Mouse (Mus musculus) layer of hippocampus, postnatal 14 days (tissue): ENCODE measurements at regions not wholly inside any gene's neighbourhood (a gene's known extent, or its start where the extent isn't known, plus 50 kb on each side); places are given as distances from the start of the nearest gene placed in this dataset.

ENCODE experiments used
- DNase-seq, 2 experiments: peaks; one replicate each; pipeline ENCODE4 v3.0.0; 2021 to 2022; ENCODE audit warnings: low spot score in 2 of 2, mixed read lengths in 1 of 2

DNA sequence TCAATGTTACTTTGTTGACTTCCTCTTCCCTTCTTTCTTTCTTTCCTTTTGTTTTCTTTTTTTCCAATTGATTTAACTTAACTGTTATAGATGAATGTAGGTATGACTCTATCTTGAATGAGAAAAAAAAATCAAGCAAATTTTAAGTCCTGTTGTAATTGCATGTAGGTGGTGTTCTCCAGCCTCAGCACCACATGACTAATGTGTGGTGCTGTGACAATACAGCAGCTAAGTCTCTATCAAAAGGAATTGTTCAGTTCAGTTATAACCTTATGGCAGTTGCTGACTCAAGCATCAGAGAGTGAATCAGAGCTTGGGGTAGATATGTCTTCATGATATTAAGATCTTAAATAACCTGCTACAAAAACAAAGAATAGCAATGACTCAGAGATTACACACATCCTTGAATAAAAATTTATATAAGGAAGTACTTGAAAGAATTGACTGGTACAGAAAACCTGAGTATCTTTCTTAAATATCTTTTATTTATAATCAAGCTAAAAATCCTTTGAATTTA lies 543.6 kb upstream of the Slitrk1 start:
- no peak for DNase-seq

DNA sequence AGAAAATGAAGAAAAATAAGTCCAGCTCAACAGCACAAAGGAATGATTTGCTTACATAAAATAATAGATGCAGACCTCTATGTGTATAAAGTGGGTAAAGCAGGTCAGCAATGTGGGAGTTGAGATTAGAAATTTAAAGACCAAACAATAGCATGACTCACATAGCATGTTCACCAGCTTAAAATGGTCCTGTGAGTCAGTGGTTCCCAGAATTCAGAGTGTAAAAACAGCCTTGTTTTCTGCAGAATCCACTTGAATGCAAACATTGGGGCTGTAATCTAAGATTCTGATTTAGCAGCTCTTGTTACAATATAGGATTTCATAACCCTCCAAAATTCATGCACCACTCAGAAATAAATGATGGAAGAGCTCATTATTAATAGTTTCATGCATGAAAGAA lies 520.2 kb upstream of the Slitrk1 start:
- no peak for DNase-seq

DNA sequence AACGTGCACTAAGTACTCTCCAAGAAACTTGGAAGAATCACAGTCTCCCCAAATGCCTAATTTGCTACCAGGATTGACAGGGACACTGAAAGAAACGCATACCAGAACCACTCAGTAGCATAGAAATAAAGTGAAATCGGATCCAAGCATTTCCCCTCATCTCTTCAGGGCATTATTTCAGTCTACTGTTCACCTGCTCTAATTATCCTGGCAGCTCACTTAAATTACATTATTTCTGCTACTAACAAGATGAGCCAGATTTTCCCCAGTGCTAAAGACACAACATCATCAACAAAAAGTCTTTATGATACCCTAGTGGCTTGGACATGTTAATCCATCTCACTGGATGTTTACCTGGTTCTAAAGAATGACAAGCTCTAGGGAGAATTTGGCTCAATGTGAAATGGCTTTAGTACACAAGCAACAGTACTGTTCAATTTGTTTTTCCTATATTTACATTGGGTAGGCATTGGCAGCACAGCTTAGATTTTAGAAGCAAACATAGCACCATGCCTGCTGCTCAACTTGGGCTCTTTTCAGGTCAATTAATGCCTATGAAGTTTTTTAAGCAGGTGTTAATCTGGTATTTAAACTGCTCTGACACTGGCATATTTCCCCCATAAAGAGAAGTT lies 519.1 kb upstream of the Slitrk1 start:
- DNase-seq = peak in 1 of 2 experiments; percentile 3
